Mouse (Mus musculus) hindbrain, embryonic 13.5 days (tissue): ENCODE results near the gene Rab40b. TPM values are rescaled to one million over a fixed set of nuclear protein-coding genes. Genes with fewer than 3 reads are reported as not detected.
"Not testable (repeated sequence)": the region's sequence is repeated elsewhere in the genome, so short reads cannot be mapped to it uniquely, and the experiment has no call there.

ENCODE experiments used
- ATAC-seq: fragments of 200-750 bp; cut with Nextera tagmentation; 2 replicates; pipeline ENCODE4 v1.8.0; 2017; ENCODE audit warnings: moderate TSS enrichment; ENCODE audit not compliant: low FRiP score
- H3K27ac ChIP-seq: fragments of 300-500 bp; sonication (generic); 2 replicates; pipeline ENCODE4 v1.5.1; 2015; ENCODE audit warnings: inconsistent platforms, mild to moderate bottlenecking, moderate library complexity
- H3K27me3 ChIP-seq: fragments of 300-500 bp; sonication (generic); 2 replicates; pipeline ENCODE4 v1.6.1; 2015; ENCODE audit warnings: mild to moderate bottlenecking, inconsistent platforms
- H3K36me3 ChIP-seq: fragments of 300-500 bp; sonication (generic); 2 replicates; pipeline ENCODE4 v1.6.1; 2015; ENCODE audit warnings: mild to moderate bottlenecking, inconsistent platforms
- H3K4me1 ChIP-seq: fragments of 300-500 bp; sonication (generic); replicated peaks from 2 replicates; pipeline ENCODE4 v1.6.1; 2015; ENCODE audit warnings: inconsistent platforms
- H3K4me2 ChIP-seq: fragments of 300-500 bp; sonication (generic); 2 replicates; pipeline ENCODE4 v1.6.1; 2015; ENCODE audit warnings: inconsistent platforms, mild to moderate bottlenecking, moderate library complexity
- H3K4me3 ChIP-seq: fragments of 300-500 bp; sonication (generic); 2 replicates; pipeline ENCODE4 v1.5.1; 2015; ENCODE audit warnings: mild to moderate bottlenecking, inconsistent platforms
- H3K9ac ChIP-seq: fragments of 300-500 bp; sonication (generic); 2 replicates; pipeline ENCODE4 v1.6.1; 2015; ENCODE audit warnings: mild to moderate bottlenecking, inconsistent platforms
- H3K9me3 ChIP-seq: fragments of 300-500 bp; sonication (generic); 2 replicates; pipeline ENCODE4 v1.6.1; 2016; ENCODE audit warnings: inconsistent platforms
- WGBS: fragments of 180-500 bp; shearing (Covaris S2); methylation state at CpG from one replicate; pipeline ENCODE4 v1.1.7; 2015; 5-methylcytosine and 5-hydroxymethylcytosine counted together
- polyA plus RNA-seq: library from polyadenylated mRNA; unstranded; fragments of >200 nt; fragmentation: Nextera tagmentation; extraction: Ambion mirVana; gene quantifications from 2 replicates; pipeline ENCODE4 v1.2.1, GENCODE M21; 2015

Rab40b gene
- polyA plus RNA-seq, 1 experiment from 2014 or later, result 8.2 TPM

DNA sequence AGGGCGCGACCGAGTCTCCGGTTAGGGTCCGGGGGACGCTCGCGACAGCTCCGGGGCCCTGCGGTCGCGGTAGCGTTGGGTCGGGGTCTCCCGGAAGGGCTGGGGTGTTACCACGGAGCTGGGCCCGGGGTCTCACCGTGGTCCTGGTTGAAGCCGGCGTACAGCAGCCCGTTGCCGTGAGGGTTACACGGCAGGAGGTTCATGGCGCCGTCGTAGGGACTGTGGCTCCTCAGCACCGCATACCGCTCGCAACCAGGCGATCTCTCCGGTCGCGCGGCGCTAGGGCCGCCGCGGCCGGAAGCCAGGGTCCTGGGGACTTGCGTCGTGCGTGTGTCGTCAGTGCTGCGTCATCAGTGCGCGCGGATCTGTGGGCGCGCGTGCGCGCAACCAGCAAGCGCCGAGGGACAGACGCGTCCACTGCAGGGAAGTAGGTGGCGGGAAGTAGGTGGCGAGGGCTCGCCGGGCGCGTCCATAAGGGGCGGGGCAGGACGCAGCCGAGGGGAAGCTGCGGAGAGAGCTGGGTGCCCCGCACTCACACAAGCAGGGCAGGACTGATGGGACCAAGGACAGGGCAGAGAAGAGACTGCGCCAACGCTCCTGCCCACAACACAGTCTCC lies 33.9 kb downstream of the Rab40b start, which contains the start of gene Wdr45b:
Wdr45b (minus strand) TSS at position 355 of the 617 bp plus-strand sequence.
- Histone ChIP-seq H3K4me1 (peaks cover 23% of the 10 kb centered on the region), H3K9me3 (no peaks in the 10 kb centered on the region), H3K27me3 (no peaks in the 10 kb centered on the region), H3K9ac (peak within 1 kb of the TSS; percentile 96), H3K27ac (peak within 1 kb of the TSS; percentile 90), H3K4me3 (peak within 1 kb of the TSS; percentile 94), H3K4me2 (peak within 1 kb of the TSS; percentile 88), H3K36me3 (peaks cover 1% of the 10 kb centered on the region; the same call in 1 of the 2 replicates)
- peak; percentile 98 for ATAC-seq
- under 1% methylated on average over 69 of the region's 69 CpGs for WGBS

GRCm38 (mm10) chr11:121353326-121354090 lies 34.5 kb downstream of the Rab40b start:
- no peak for ATAC-seq
- peak overlapping the region; percentile 90 for H3K27ac ChIP-seq
- H3K4me3 ChIP-seq, result peak overlapping the region; percentile 94
- H3K27me3 ChIP-seq, result no peaks in the 10 kb centered on the region
- peaks cover 23% of the 10 kb centered on the region for H3K4me1 ChIP-seq
- peak overlapping the region; percentile 96 for H3K9ac ChIP-seq
- no peaks in the 10 kb centered on the region for H3K9me3 ChIP-seq
- WGBS, result 4% methylated on average over 39 of the region's 41 CpGs
- H3K36me3 ChIP-seq, result peaks cover 5% of the 10 kb centered on the region; the same call in 1 of the 2 replicates
- H3K4me2 ChIP-seq, result peak overlapping the region; percentile 88

- H3K27ac ChIP-seq, H3K4me3 ChIP-seq, ATAC-seq, H3K27me3 ChIP-seq, H3K9ac ChIP-seq, H3K4me2 ChIP-seq, H3K9me3 ChIP-seq: not testable (repeated sequence)
- H3K4me1 ChIP-seq, result peaks cover 14% of the 10 kb centered on the region
- 87% methylated on average over 3 of the region's 3 CpGs for WGBS
- peaks cover 29% of the 10 kb centered on the region for H3K36me3 ChIP-seq
Measured at GRCm38 (mm10) chr11:121348727-121349126, 39.3 kb downstream of the Rab40b start.

DNA sequence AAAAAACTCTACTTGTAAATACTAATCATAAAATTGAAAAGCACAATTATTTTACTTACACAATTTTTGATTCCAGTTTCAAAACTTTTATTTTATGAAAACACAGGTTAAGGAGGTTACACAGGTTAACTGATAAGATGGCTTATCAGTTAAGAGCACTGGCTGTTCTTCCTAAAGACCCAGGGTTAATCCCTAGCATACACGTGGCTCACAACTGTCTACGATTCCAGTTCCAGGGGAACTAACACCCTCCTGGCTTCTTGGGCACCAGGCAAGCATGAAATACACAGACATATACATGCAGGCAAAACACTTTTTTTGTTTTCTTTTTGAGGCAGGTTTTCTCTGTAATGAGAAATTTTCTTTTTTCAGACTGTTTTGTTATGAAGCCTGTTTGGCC lies 39.9 kb downstream of the Rab40b start:
- no peak for ATAC-seq
- Histone ChIP-seq H3K4me2 (no peak overlapping the region), H3K9ac (no peak overlapping the region), H3K36me3 (peaks cover 29% of the 10 kb centered on the region), H3K27me3 (no peaks in the 10 kb centered on the region), H3K9me3 (no peaks in the 10 kb centered on the region), H3K4me3 (no peak overlapping the region), H3K27ac (no peak overlapping the region), H3K4me1 (peaks cover 9% of the 10 kb centered on the region)
- WGBS, result 95% methylated on average over 2 of the region's 2 CpGs

DNA sequence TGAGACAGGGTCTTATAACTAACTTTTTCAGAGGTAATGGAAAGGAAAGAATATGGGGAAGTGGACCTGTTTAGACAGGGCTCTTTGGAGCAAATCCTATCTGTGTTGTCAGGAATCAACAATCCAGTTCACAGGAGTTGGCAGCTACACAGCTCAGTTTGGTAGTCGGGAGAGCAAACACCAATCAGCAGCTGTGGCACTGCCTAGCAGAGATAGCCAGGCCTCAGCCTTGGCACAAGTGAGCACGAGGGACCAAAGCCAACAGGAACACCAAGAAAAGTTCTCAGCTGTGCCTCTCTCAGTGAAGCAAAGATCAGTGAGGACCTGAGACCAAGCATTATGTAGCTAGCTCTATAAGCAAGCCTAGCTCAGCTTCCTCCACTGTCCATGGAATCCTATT lies 41.0 kb downstream of the Rab40b start:
- Histone ChIP-seq H3K9ac (no peak overlapping the region), H3K36me3 (peaks cover 29% of the 10 kb centered on the region), H3K4me3 (no peak overlapping the region), H3K4me2 (no peak overlapping the region), H3K27me3 (no peaks in the 10 kb centered on the region), H3K4me1 (no peaks in the 10 kb centered on the region), H3K27ac (no peak overlapping the region), H3K9me3 (no peaks in the 10 kb centered on the region)
- 96% methylated on average over 2 of the region's 2 CpGs for WGBS
- no peak for ATAC-seq

GRCm38 (mm10) chr11:121342423-121342822 lies 45.6 kb downstream of the Rab40b start:
- H3K27me3 ChIP-seq, H3K9me3 ChIP-seq, H3K4me1 ChIP-seq, H3K9ac ChIP-seq, H3K4me3 ChIP-seq, H3K27ac ChIP-seq, H3K4me2 ChIP-seq, ATAC-seq: not testable (repeated sequence)
- 20% methylated on average over 1 of the region's 1 CpGs for WGBS
- peaks cover 33% of the 10 kb centered on the region for H3K36me3 ChIP-seq

DNA sequence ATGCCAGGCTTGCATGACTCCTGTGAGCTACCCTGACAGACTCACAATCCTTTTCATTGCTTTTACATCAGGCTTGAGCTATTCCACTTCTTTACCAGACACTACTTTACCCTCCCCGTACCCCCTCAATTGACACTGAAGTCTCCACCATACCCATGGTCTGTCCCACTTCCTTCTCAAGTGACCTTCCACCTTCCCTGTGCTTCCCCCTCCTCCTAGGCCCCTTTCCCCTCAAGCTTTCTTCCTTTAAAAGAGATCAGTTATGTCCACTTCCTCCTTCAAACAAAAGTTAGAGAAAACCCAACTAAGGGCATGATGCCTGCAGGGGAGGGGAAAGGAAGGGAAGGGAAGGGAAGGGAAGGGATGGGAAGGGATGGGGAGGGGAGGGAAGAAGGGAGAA lies 47.8 kb downstream of the Rab40b start:
- H3K27ac ChIP-seq, result no peak overlapping the region
- 93% methylated on average over 1 of the region's 1 CpGs for WGBS
- no peaks in the 10 kb centered on the region for H3K9me3 ChIP-seq
- no peak overlapping the region for H3K4me3 ChIP-seq
- no peak for ATAC-seq
- peaks cover 33% of the 10 kb centered on the region for H3K36me3 ChIP-seq
- no peaks in the 10 kb centered on the region for H3K4me1 ChIP-seq
- no peaks in the 10 kb centered on the region for H3K27me3 ChIP-seq
- H3K4me2 ChIP-seq, result no peak overlapping the region
- no peak overlapping the region for H3K9ac ChIP-seq

- H3K36me3 ChIP-seq, result peaks cover 39% of the 10 kb centered on the region
- H3K4me3 ChIP-seq, result no peak overlapping the region
- ATAC-seq, result no peak
- 93% methylated on average over 1 of the region's 1 CpGs for WGBS
- H3K27me3 ChIP-seq, result no peaks in the 10 kb centered on the region
- no peaks in the 10 kb centered on the region for H3K4me1 ChIP-seq
- no peak overlapping the region for H3K9ac ChIP-seq
- no peaks in the 10 kb centered on the region for H3K9me3 ChIP-seq
- H3K27ac ChIP-seq, result no peak overlapping the region
- H3K4me2 ChIP-seq, result no peak overlapping the region
Measured at GRCm38 (mm10) chr11:121339647-121340046, 48.4 kb downstream of the Rab40b start.

- Histone ChIP-seq H3K4me3 (no peak overlapping the region), H3K9ac (no peak overlapping the region), H3K27ac (no peak overlapping the region), H3K36me3 (peaks cover 76% of the 10 kb centered on the region), H3K9me3 (no peaks in the 10 kb centered on the region), H3K27me3 (no peaks in the 10 kb centered on the region), H3K4me2 (no peak overlapping the region), H3K4me1 (no peaks in the 10 kb centered on the region)
- ATAC-seq, result no peak
- 91% methylated on average over 3 of the region's 3 CpGs for WGBS
Measured at GRCm38 (mm10) chr11:121331641-121332040, 56.4 kb downstream of the Rab40b start.

DNA sequence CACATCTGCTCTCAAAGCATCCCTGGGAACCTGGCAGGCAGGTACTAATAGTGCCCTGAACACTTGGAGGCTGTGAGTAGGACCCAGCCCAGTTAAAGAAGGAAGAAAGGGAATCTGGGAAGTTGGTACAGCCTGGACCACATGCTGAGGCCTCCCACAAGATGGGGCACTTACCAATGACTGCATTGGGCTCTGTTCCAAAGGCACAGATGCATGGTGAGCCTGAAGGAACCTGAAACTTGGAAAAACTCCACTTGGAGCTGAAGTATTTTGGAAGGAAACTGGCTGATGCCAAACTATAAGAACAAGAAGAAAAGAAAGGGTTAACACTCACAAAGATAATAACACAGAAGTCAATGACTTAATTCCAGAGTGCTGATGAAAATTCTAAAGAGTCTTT lies 59.4 kb downstream of the Rab40b start:
- no peaks in the 10 kb centered on the region for H3K27me3 ChIP-seq
- H3K27ac ChIP-seq, result no peak overlapping the region
- H3K4me2 ChIP-seq, result no peak overlapping the region
- no peak overlapping the region for H3K9ac ChIP-seq
- peaks cover 64% of the 10 kb centered on the region for H3K36me3 ChIP-seq
- H3K9me3 ChIP-seq, result no peaks in the 10 kb centered on the region
- no peak overlapping the region for H3K4me3 ChIP-seq
- no peak for ATAC-seq
- no peaks in the 10 kb centered on the region for H3K4me1 ChIP-seq

GRCm38 (mm10) chr11:121328206-121328605 lies 59.8 kb downstream of the Rab40b start:
- no peak overlapping the region for H3K4me3 ChIP-seq
- no peaks in the 10 kb centered on the region for H3K9me3 ChIP-seq
- no peak overlapping the region for H3K4me2 ChIP-seq
- 92% methylated on average over 9 of the region's 9 CpGs for WGBS
- no peak overlapping the region for H3K9ac ChIP-seq
- peaks cover 63% of the 10 kb centered on the region for H3K36me3 ChIP-seq
- H3K4me1 ChIP-seq, result no peaks in the 10 kb centered on the region
- no peak for ATAC-seq
- H3K27ac ChIP-seq, result no peak overlapping the region
- H3K27me3 ChIP-seq, result no peaks in the 10 kb centered on the region

GRCm38 (mm10) chr11:121326681-121327080 lies 61.4 kb downstream of the Rab40b start:
- H3K4me1 ChIP-seq, result no peaks in the 10 kb centered on the region
- no peak overlapping the region for H3K4me3 ChIP-seq
- H3K27ac ChIP-seq, result no peak overlapping the region
- H3K9me3 ChIP-seq, result no peaks in the 10 kb centered on the region
- WGBS, result 98% methylated on average over 5 of the region's 5 CpGs
- H3K9ac ChIP-seq, result no peak overlapping the region
- peaks cover 53% of the 10 kb centered on the region for H3K36me3 ChIP-seq
- no peak for ATAC-seq
- no peak overlapping the region for H3K4me2 ChIP-seq
- H3K27me3 ChIP-seq, result no peaks in the 10 kb centered on the region

- Histone ChIP-seq H3K4me3 (no peak overlapping the region), H3K4me1 (no peaks in the 10 kb centered on the region), H3K27me3 (no peaks in the 10 kb centered on the region), H3K9me3 (0 out of 2 replicates have a peak, but pooled peaks cover 4% of the 10 kb centered on the region), H3K27ac (no peak overlapping the region), H3K9ac (no peak overlapping the region), H3K4me2 (no peak overlapping the region), H3K36me3 (peaks cover 55% of the 10 kb centered on the region)
- no peak for ATAC-seq
- WGBS, result 79% methylated on average over 1 of the region's 1 CpGs
Measured at GRCm38 (mm10) chr11:121326034-121326433, 62.0 kb downstream of the Rab40b start.
